Mouse (Mus musculus) myocyte (in vitro differentiated cells): Measurements from ENCODE around the gene Tbcc. TPM values are rescaled to one million over a fixed set of nuclear protein-coding genes. Genes with fewer than 3 reads are reported as not detected.
A peak's percentile ranks its signal among the peaks of the same experiment; 100 is the strongest.

Experiments
- H3K27me3 ChIP-seq: one replicate; pipeline ENCODE4 v1.6.1; 2011; ENCODE audit not compliant: control insufficient read depth, insufficient read depth, insufficient read length
- H3K36me3 ChIP-seq: one replicate; pipeline ENCODE4 v1.6.1; 2011; ENCODE audit not compliant: control insufficient read depth, insufficient read depth
- H3K4me2 ChIP-seq: one replicate; pipeline ENCODE4 v1.6.1; 2011; ENCODE audit warnings: low read depth, control low read depth
- H3K4me3 ChIP-seq: one replicate; pipeline ENCODE4 v1.5.1; 2011; ENCODE audit warnings: mild to moderate bottlenecking, control low read depth, moderate library complexity
- H3K79me2 ChIP-seq: one replicate; pipeline ENCODE4 v1.6.1; 2011; ENCODE audit not compliant: control insufficient read depth, insufficient read depth
- H3ac ChIP-seq: one replicate; pipeline ENCODE4 v1.6.1; 2011; ENCODE audit not compliant: control insufficient read depth, insufficient read length
- CEBPB ChIP-seq: IDR thresholded peaks from 2 replicates; pipeline ENCODE4 v1.6.1; 2011; ENCODE audit warnings: mild to moderate bottlenecking, moderate library complexity; ENCODE audit not compliant: poor library complexity, insufficient read depth, severe bottlenecking
- E2F4 ChIP-seq: IDR thresholded peaks from one replicate; pipeline ENCODE4 v1.6.1; 2011; ENCODE audit warnings: mild to moderate bottlenecking, control low read depth, moderate library complexity; ENCODE audit not compliant: insufficient read depth
- MAX ChIP-seq: IDR thresholded peaks from one replicate; pipeline ENCODE4 v1.6.1; 2011; ENCODE audit warnings: low read depth, mild to moderate bottlenecking, control low read depth
- MYOD1 ChIP-seq, 3 experiments: IDR thresholded peaks; one replicate each; pipeline ENCODE4 v1.6.1; 2011; ENCODE audit warnings: control low read depth in 2 of 3, low read depth in 2 of 3, mild to moderate bottlenecking in 2 of 3, moderate library complexity in 1 of 3; ENCODE audit not compliant: insufficient read length in 2 of 3, control insufficient read depth in 1 of 3
- MYOG ChIP-seq, 3 experiments: IDR thresholded peaks; one replicate each; pipeline ENCODE4 v1.6.1; 2011; ENCODE audit warnings: control low read depth in 2 of 3, low read depth in 2 of 3, mild to moderate bottlenecking in 2 of 3; ENCODE audit not compliant: insufficient read length in 2 of 3, control insufficient read depth in 1 of 3, insufficient read depth in 1 of 3
- POLR2A ChIP-seq: IDR thresholded peaks from one replicate; pipeline ENCODE4 v1.6.1; 2011; ENCODE audit warnings: low read depth, mild to moderate bottlenecking, control low read depth, moderate library complexity; ENCODE audit not compliant: insufficient read length
- POLR2AphosphoS2 ChIP-seq: IDR thresholded peaks from one replicate; pipeline ENCODE4 v1.6.1; 2011; ENCODE audit warnings: low read depth, control low read depth; ENCODE audit not compliant: insufficient read length
- REST ChIP-seq: IDR thresholded peaks from one replicate; pipeline ENCODE4 v1.6.1; 2011; ENCODE audit warnings: mild to moderate bottlenecking, control low read depth, moderate library complexity; ENCODE audit not compliant: insufficient read depth, insufficient read length
- SRF ChIP-seq: IDR thresholded peaks from one replicate; pipeline ENCODE4 v1.6.1; 2011; ENCODE audit warnings: low read depth; ENCODE audit not compliant: control insufficient read depth, insufficient read length
- TCF12 ChIP-seq: IDR thresholded peaks from one replicate; pipeline ENCODE4 v1.6.1; 2011; ENCODE audit warnings: mild to moderate bottlenecking, control low read depth; ENCODE audit not compliant: poor library complexity, insufficient read depth, severe bottlenecking
- TCF3 ChIP-seq: IDR thresholded peaks from one replicate; pipeline ENCODE4 v1.6.1; 2011; ENCODE audit warnings: low read depth, control low read depth; ENCODE audit not compliant: insufficient read length
- USF1 ChIP-seq: IDR thresholded peaks from one replicate; pipeline ENCODE4 v1.6.1; 2011; ENCODE audit warnings: low read depth, mild to moderate bottlenecking, control low read depth, moderate library complexity
- polyA plus RNA-seq: library from polyadenylated mRNA; unstranded; fragments of >200 nt; fragmentation: generic; extraction: Trizol; gene quantifications from one replicate; pipeline ENCODE4 v1.2.1, GENCODE M21; 2012; ENCODE audit warnings: missing spikeins

Gene Tbcc
- polyA plus RNA-seq, 1 experiment: 46.1 TPM

GRCm38 (mm10) chr17:46854640-46855110 is 35.8 kb upstream of the Tbcc start:
- Histone ChIP-seq H3K4me2 (peak overlapping the region; percentile 77), H3K36me3 (no peaks in the 10 kb centered on the region), H3K4me3 (peak overlapping the region; percentile 85), H3ac (no peak overlapping the region), H3K27me3 (no peaks in the 10 kb centered on the region), H3K79me2 (peaks cover 32% of the 10 kb centered on the region)
- peak; percentile 68 for TF ChIP-seq POLR2AphosphoS2
- no peak for TF ChIP-seq TCF3

- H3K4me2 ChIP-seq: peak overlapping the region; percentile 77
- no peaks in the 10 kb centered on the region for H3K27me3 ChIP-seq
- H3K36me3 ChIP-seq: no peaks in the 10 kb centered on the region
- TF ChIP-seq E2F4: no peak
- no peak for TF ChIP-seq TCF12
- no peak for TF ChIP-seq POLR2AphosphoS2
- no peak for TF ChIP-seq MYOD1 (IDR thresholded peaks at IDR 0.05; ENCODE audit: control insufficient read depth in 1 of 3, insufficient read length in 2 of 3, low read depth in 2 of 3)
- TF ChIP-seq SRF: no peak
- TF ChIP-seq USF1: no peak
- H3K79me2 ChIP-seq: peaks cover 32% of the 10 kb centered on the region
- peak overlapping the region; percentile 98 for H3ac ChIP-seq
- H3K4me3 ChIP-seq: peak overlapping the region; percentile 85
These were observed 35.0 kb upstream of the Tbcc start for GRCm38 (mm10) chr17:46855328-46856106.

- H3K4me2 ChIP-seq: peak overlapping the region; percentile 77
- H3K36me3 ChIP-seq: no peaks in the 10 kb centered on the region
- peaks cover 32% of the 10 kb centered on the region for H3K79me2 ChIP-seq
- no peak for TF ChIP-seq MAX
- no peak for TF ChIP-seq CEBPB
- no peak for TF ChIP-seq MYOD1 (IDR thresholded peaks at IDR 0.05; ENCODE audit: control insufficient read depth in 1 of 3, insufficient read length in 2 of 3, low read depth in 2 of 3)
- TF ChIP-seq E2F4: no peak
- no peak for TF ChIP-seq TCF3
- TF ChIP-seq REST: no peak
- TF ChIP-seq POLR2A: no peak
- TF ChIP-seq POLR2AphosphoS2: no peak
- no peak for TF ChIP-seq MYOG (IDR thresholded peaks at IDR 0.05; ENCODE audit: control insufficient read depth in 1 of 3, insufficient read depth in 1 of 3, insufficient read length in 2 of 3, low read depth in 2 of 3)
- no peak for TF ChIP-seq TCF12
- TF ChIP-seq USF1: no peak
- H3K4me3 ChIP-seq: peak overlapping the region; percentile 85
- H3ac ChIP-seq: peak overlapping the region; percentile 98
- no peaks in the 10 kb centered on the region for H3K27me3 ChIP-seq
These were observed 34.4 kb upstream of the Tbcc start for GRCm38 (mm10) chr17:46856107-46856388.

- H3ac ChIP-seq: peak overlapping the region; percentile 98
- H3K79me2 ChIP-seq: peaks cover 32% of the 10 kb centered on the region
- H3K4me2 ChIP-seq: peak overlapping the region; percentile 77
- H3K36me3 ChIP-seq: no peaks in the 10 kb centered on the region
- H3K4me3 ChIP-seq: peak overlapping the region; percentile 85
- TF ChIP-seq POLR2A (peak; percentile 41), MAX (no peak), E2F4 (no peak), CEBPB (no peak), REST (no peak), MYOD1 (IDR thresholded peaks at IDR 0.05; ENCODE audit: control insufficient read depth in 1 of 3, insufficient read length in 2 of 3, low read depth in 2 of 3) (peak in 1 of 3 experiments; percentile 18), TCF3 (no peak), POLR2AphosphoS2 (peak; percentile 71), SRF (no peak), USF1 (no peak), TCF12 (no peak), MYOG (IDR thresholded peaks at IDR 0.05; ENCODE audit: control insufficient read depth in 1 of 3, insufficient read depth in 1 of 3, insufficient read length in 2 of 3, low read depth in 2 of 3) (peak in 1 of 3 experiments; percentile 41)
- H3K27me3 ChIP-seq: no peaks in the 10 kb centered on the region
These were observed 33.8 kb upstream of the Tbcc start for GRCm38 (mm10) chr17:46856471-46857360.
